Mouse (Mus musculus) liver, adult 2 months (tissue): Measurements from ENCODE around the gene Utp20.

ENCODE experiments used
- CTCF ChIP-seq: fragments of 200-500 bp; IDR thresholded peaks from 2 replicates; pipeline ENCODE4 v1.5.1; 2011; ENCODE audit warnings: low read depth, low read length, control low read depth
- POLR2A ChIP-seq: fragments of 200-500 bp; IDR thresholded peaks from 2 replicates; pipeline ENCODE4 v1.6.1; 2011; ENCODE audit warnings: low read length, control low read depth; ENCODE audit not compliant: insufficient read depth; ENCODE audit errors: extremely low read depth

- TF ChIP-seq CTCF = no peak
- no peak for TF ChIP-seq POLR2A
These were observed 64.9 kb downstream of the Utp20 start for GRCm38 (mm10) chr10:88761524-88762212.
